Mouse (Mus musculus): ENCODE measurements around the gene Sac3d1. TPM values are rescaled to one million over a fixed set of nuclear protein-coding genes. Genes with fewer than 3 reads are reported as not detected.

The Sac3d1 gene
- total RNA-seq, 2 experiments from 2014 or later: 10.2 to 13.9 TPM

GRCm38 (mm10) chr19:6124898-6125297 lies 6.4 kb upstream of the Sac3d1 start:
- intact Hi-C loops (cut with DNase I): loop anchor here (5.0 kb wide), 2 partner anchors 78 to 223 kb away; partner anchors contain the start of gene Syvn1
- DNase-seq: no peak

GRCm38 (mm10) chr19:6123330-6123729 lies 4.9 kb upstream of the Sac3d1 start:
- intact Hi-C loops (cut with DNase I): loop anchor here (5.0 kb wide), 1 partner anchor 221 kb away; no protein-coding TSS in a partner anchor
- DNase-seq: no peak

- no peak for DNase-seq
- intact Hi-C loops (cut with DNase I): loop anchor here (1.0 to 5.0 kb wide), 2 partner anchors 156 to 219 kb away; no protein-coding TSS in a partner anchor
Observed at GRCm38 (mm10) chr19:6121761-6122160, 3.3 kb upstream of the Sac3d1 start.

- intact Hi-C loops (cut with DNase I): loop anchor here (2.0 kb wide), 1 partner anchor 34 kb away; the partner anchor contains the start of genes Cdca5 and Zfpl1
- DNase-seq: no peak
Observed at GRCm38 (mm10) chr19:6118677-6119185, 281 bp upstream of the Sac3d1 start.

- intact Hi-C loops (cut with DNase I): no loop called here
- DNase-seq: no peak
Observed at GRCm38 (mm10) chr19:6117346-6117985, 984 bp downstream of the Sac3d1 start.

- DNase-seq: peak; percentile 34 to 37
- intact Hi-C loops (cut with DNase I): no loop called here
Observed at GRCm38 (mm10) chr19:6116113-6116850, 2.2 kb downstream of the Sac3d1 start.

- intact Hi-C loops (cut with DNase I): no loop called here
- DNase-seq: no peak
Observed at GRCm38 (mm10) chr19:6113116-6113515, 5.3 kb downstream of the Sac3d1 start.

GRCm38 (mm10) chr19:6105586-6105985 lies 12.9 kb downstream of the Sac3d1 start, which contains the start of gene Naaladl1:
Gene Naaladl1 (plus strand): TSS chr19:6105782.
- no peak for DNase-seq
- intact Hi-C loops (cut with DNase I): no loop called here

- intact Hi-C loops (cut with DNase I): no loop called here
- no peak for DNase-seq
Observed at GRCm38 (mm10) chr19:6104476-6104875, 14.0 kb downstream of the Sac3d1 start.

- DNase-seq: peak in 1 of 2 experiments; percentile 24
- intact Hi-C loops (cut with DNase I): no loop called here
Observed at GRCm38 (mm10) chr19:6102169-6102853, 16.1 kb downstream of the Sac3d1 start.

- intact Hi-C loops (cut with DNase I): no loop called here
- DNase-seq: no peak
Observed at GRCm38 (mm10) chr19:6101186-6101585, 17.3 kb downstream of the Sac3d1 start.

GRCm38 (mm10) chr19:6097847-6098246 lies 20.6 kb downstream of the Sac3d1 start:
- intact Hi-C loops (cut with DNase I): no loop called here

GRCm38 (mm10) chr19:6094119-6094518 lies 24.3 kb downstream of the Sac3d1 start, which contains the start of gene AC131692.1:
Gene AC131692.1 (plus strand): TSS chr19:6094419.
- intact Hi-C loops (cut with DNase I): no loop called here
- DNase-seq: no peak

More at GRCm38 (mm10) chr19:6097847-6098246, 20.6 kb downstream of the Sac3d1 start:
- DNase-seq: no peak

- DNase-seq: no peak
- intact Hi-C loops (cut with DNase I): no loop called here
Observed at GRCm38 (mm10) chr19:6088841-6089240, 29.6 kb downstream of the Sac3d1 start.

- intact Hi-C loops (cut with DNase I): loop anchor here (2.0 kb wide), 1 partner anchor 33 kb away; the partner anchor contains the start of gene Sac3d1
- peak; percentile 44 to 51 for DNase-seq
Observed at GRCm38 (mm10) chr19:6085417-6085879, 33.0 kb downstream of the Sac3d1 start.

GRCm38 (mm10) chr19:6084478-6085248 lies 33.8 kb downstream of the Sac3d1 start, which contains the start of the genes Zfpl1 and Cdca5:
Gene Zfpl1 (minus strand): TSS chr19:6084956.
Gene Cdca5 (plus strand): TSS chr19:6084983.
- peak; percentile 97 to 98 for DNase-seq
- intact Hi-C loops (cut with DNase I): loop anchor here (2.0 kb wide), 1 partner anchor 34 kb away; the partner anchor contains the start of gene Sac3d1

- intact Hi-C loops (cut with DNase I): no loop called here
- DNase-seq: no peak
Observed at GRCm38 (mm10) chr19:6082156-6082555, 36.3 kb downstream of the Sac3d1 start, which contains the start of gene Gm28374. Gene Gm28374 (minus strand): TSS chr19:6082256.

GRCm38 (mm10) chr19:6079983-6080480 lies 38.4 kb downstream of the Sac3d1 start, which contains the start of gene Tmem262:
Gene Tmem262 (plus strand): TSS chr19:6080033.
- intact Hi-C loops (cut with DNase I): no loop called here
- no peak for DNase-seq

All from heart, postnatal 10 days (tissue).